Mouse (Mus musculus) cerebellum, adult 2 months (tissue): ENCODE results near the gene Hspb8. TPM values are rescaled to one million over a fixed set of nuclear protein-coding genes. Genes with fewer than 3 reads are reported as not detected.
"Not testable (repeated sequence)": the region's sequence is repeated elsewhere in the genome, so short reads cannot be mapped to it uniquely, and the experiment has no call there.

Experiments
- DNase-seq, 2 experiments: peaks; one replicate each; pipeline ENCODE4 v3.0.0; 2021
- H3K27ac ChIP-seq: fragments of 200-500 bp; 2 replicates; pipeline ENCODE4 v1.5.1; 2012; ENCODE audit warnings: low read length, control low read depth, inconsistent platforms; ENCODE audit not compliant: insufficient read depth
- H3K27me3 ChIP-seq: fragments of 200-500 bp; 2 replicates; pipeline ENCODE4 v1.6.1; 2012; ENCODE audit warnings: inconsistent platforms, mild to moderate bottlenecking, low read length, moderate library complexity; ENCODE audit not compliant: control insufficient read depth, insufficient read depth
- H3K4me1 ChIP-seq: fragments of 200-500 bp; 2 replicates; pipeline ENCODE4 v1.6.1; 2011; ENCODE audit warnings: low read length; ENCODE audit not compliant: control insufficient read depth, insufficient read depth
- H3K4me3 ChIP-seq: fragments of 200-500 bp; replicated peaks from 2 replicates; pipeline ENCODE3; 2011; ENCODE audit warnings: mild to moderate bottlenecking, low read depth, low read length, control low read depth; ENCODE audit not compliant: insufficient read depth
- CTCF ChIP-seq: fragments of 200-500 bp; IDR thresholded peaks from 2 replicates; pipeline ENCODE4 v1.5.1; 2011; ENCODE audit warnings: low read depth, mild to moderate bottlenecking, control low read depth, low read length, moderate library complexity, borderline replicate concordance; ENCODE audit not compliant: insufficient read depth
- POLR2A ChIP-seq: fragments of 200-500 bp; IDR thresholded peaks from 2 replicates; pipeline ENCODE4 v1.6.1; 2011; ENCODE audit warnings: low read length, control low read depth, borderline replicate concordance; ENCODE audit not compliant: insufficient read depth
- WGBS: fragments of 180-500 bp; shearing (Covaris S2); methylation state at CpG from one replicate; pipeline ENCODE4 v1.1.7; 2018; 5-methylcytosine and 5-hydroxymethylcytosine counted together
- polyA plus RNA-seq: library from polyadenylated mRNA; depleted of rRNA; stranded (reverse); fragments of >200 nt; gene quantifications from 2 replicates; pipeline ENCODE4 v1.2.3, GENCODE M21; 2012

The Hspb8 gene
- polyA plus RNA-seq, 1 experiment = 29.5 TPM

- 44% methylated on average over 7 of the region's 7 CpGs for WGBS
- Histone ChIP-seq H3K4me3 (no peak overlapping the region), H3K27ac (peak overlapping the region; percentile 64), H3K27me3 (no peaks in the 10 kb centered on the region), H3K4me1 (peaks cover 60% of the 10 kb centered on the region)
- TF ChIP-seq CTCF (no peak), POLR2A (no peak)
- DNase-seq = peak in 1 of 2 experiments; percentile 39
Measured at GRCm38 (mm10) chr5:116442697-116443458, 20.2 kb upstream of the Hspb8 start.

GRCm38 (mm10) chr5:116440251-116440650, 17.6 kb upstream of the Hspb8 start:
- TF ChIP-seq CTCF (no peak), POLR2A (no peak)
- H3K4me1 ChIP-seq = peaks cover 42% of the 10 kb centered on the region
- no peaks in the 10 kb centered on the region for H3K27me3 ChIP-seq
- WGBS = 23% methylated on average over 4 of the region's 4 CpGs
- H3K4me3 ChIP-seq = no peak overlapping the region
- peak in 1 of 2 experiments; percentile 39 for DNase-seq
- no peak overlapping the region; the same call in 1 of the 2 replicates for H3K27ac ChIP-seq

GRCm38 (mm10) chr5:116438328-116438727, 15.7 kb upstream of the Hspb8 start:
- Histone ChIP-seq H3K4me1 (peaks cover 26% of the 10 kb centered on the region), H3K4me3 (no peak overlapping the region), H3K27ac (no peak overlapping the region), H3K27me3 (no peaks in the 10 kb centered on the region)
- TF ChIP-seq CTCF (no peak), POLR2A (no peak)
- no peak for DNase-seq
- whole genome bisulfite sequencing = 57% methylated on average over 4 of the region's 4 CpGs

GRCm38 (mm10) chr5:116436117-116436516, 13.5 kb upstream of the Hspb8 start:
- peaks cover 11% of the 10 kb centered on the region for H3K4me1 ChIP-seq
- DNase-seq = no peak

GRCm38 (mm10) chr5:116434976-116435850, 12.5 kb upstream of the Hspb8 start:
- no peak overlapping the region for H3K27ac ChIP-seq
- no peaks in the 10 kb centered on the region for H3K27me3 ChIP-seq
- DNase-seq = no peak
- no peak for TF ChIP-seq POLR2A
- TF ChIP-seq CTCF = no peak
- peaks cover 5% of the 10 kb centered on the region for H3K4me1 ChIP-seq
- H3K4me3 ChIP-seq = no peak overlapping the region
- 46% methylated on average over 13 of the region's 13 CpGs for WGBS

More at GRCm38 (mm10) chr5:116436117-116436516, 13.5 kb upstream of the Hspb8 start:
- TF ChIP-seq CTCF (no peak), POLR2A (no peak)
- H3K27ac ChIP-seq = no peak overlapping the region
- no peaks in the 10 kb centered on the region for H3K27me3 ChIP-seq
- no peak overlapping the region for H3K4me3 ChIP-seq

GRCm38 (mm10) chr5:116432871-116433270, 10.2 kb upstream of the Hspb8 start:
- H3K27ac ChIP-seq = no peak overlapping the region
- no peak for TF ChIP-seq CTCF
- 79% methylated on average over 7 of the region's 7 CpGs for WGBS
- no peak overlapping the region for H3K4me3 ChIP-seq
- no peak for DNase-seq
- H3K4me1 ChIP-seq = no peaks in the 10 kb centered on the region; the same call in 1 of the 2 replicates
- no peaks in the 10 kb centered on the region for H3K27me3 ChIP-seq

- peaks cover 12% of the 10 kb centered on the region for H3K4me1 ChIP-seq
- 90% methylated on average over 2 of the region's 2 CpGs for WGBS
- no peaks in the 10 kb centered on the region for H3K27me3 ChIP-seq
- TF ChIP-seq CTCF = no peak
- no peak for TF ChIP-seq POLR2A
- no peak overlapping the region for H3K4me3 ChIP-seq
- H3K27ac ChIP-seq = no peak overlapping the region
- no peak for DNase-seq
Measured at GRCm38 (mm10) chr5:116426701-116427100, 4.0 kb upstream of the Hspb8 start.

- DNase-seq, H3K27me3 ChIP-seq, H3K27ac ChIP-seq, H3K4me3 ChIP-seq: not testable (repeated sequence)
- H3K4me1 ChIP-seq = peaks cover 19% of the 10 kb centered on the region
- 95% methylated on average over 3 of the region's 3 CpGs for WGBS
Measured at GRCm38 (mm10) chr5:116425709-116426108, 3.0 kb upstream of the Hspb8 start.
